Mouse (Mus musculus): ENCODE measurements around the gene Tmem220.
A peak's percentile ranks its signal among the peaks of the same experiment; 100 is the strongest.

Gene Tmem220

DNA sequence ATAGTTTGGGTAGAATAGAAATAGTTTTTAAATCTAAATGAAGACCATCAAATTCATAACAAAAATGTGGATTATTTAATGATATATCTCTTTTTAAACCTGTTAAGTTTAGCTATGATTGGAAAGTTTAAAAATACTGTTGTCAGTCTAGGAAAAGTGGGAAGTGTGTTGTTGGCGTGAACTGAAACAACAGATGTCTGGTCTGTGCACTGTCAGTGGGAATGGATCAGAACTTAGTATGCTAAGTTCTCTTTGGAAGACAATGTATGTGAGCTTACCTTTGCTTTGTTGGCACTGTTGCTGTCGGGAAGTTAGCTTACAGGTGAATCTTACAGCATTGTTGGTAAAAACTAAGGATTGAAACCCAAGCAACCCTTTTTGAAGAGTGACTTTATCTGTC is 36.4 kb downstream of the Tmem220 start:
- DNase-seq (ENCODE audit: low read depth, low spot score) = no peak

DNA sequence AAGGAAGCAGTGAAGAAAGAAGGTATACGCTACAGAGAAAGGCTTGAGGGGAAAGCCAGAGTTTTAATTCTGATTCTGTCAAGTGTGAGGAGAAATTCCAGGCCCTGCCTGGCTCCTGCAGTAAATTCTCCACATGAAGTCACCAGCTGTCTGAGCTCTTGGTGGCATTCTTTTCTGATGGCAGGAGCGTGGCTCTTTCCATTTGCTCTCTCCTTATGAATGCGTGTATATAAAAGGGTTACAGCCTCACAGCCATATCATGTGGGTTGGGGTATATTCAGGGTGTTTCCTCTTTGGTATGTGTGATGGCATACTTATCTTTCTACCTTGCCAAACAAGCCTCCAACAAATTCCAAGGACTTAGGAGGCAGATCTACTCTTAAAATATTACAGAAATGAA is 37.8 kb downstream of the Tmem220 start:
- DNase-seq (ENCODE audit: low read depth, low spot score) = no peak

DNA sequence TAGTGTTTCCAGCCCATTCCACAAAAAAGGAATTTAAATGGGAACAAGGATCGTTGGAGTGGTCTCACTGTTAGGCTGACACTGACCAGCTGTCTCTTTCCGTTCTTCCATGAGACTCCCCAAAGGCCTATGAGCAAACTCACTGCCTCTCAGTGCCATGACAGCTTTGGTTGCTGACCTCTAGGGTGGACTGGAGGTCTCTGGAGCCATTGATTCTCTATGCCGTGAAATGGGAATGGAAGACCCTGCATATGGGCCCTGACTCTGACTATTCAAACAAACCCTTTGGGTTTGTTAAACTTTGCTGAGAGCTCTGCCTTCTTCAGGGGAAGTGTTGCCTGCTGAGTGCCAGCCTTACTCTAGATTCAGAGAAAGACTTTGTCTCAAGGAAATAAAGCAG is 42.8 kb downstream of the Tmem220 start:
- no peak for DNase-seq (ENCODE audit: low read depth, low spot score)

DNA sequence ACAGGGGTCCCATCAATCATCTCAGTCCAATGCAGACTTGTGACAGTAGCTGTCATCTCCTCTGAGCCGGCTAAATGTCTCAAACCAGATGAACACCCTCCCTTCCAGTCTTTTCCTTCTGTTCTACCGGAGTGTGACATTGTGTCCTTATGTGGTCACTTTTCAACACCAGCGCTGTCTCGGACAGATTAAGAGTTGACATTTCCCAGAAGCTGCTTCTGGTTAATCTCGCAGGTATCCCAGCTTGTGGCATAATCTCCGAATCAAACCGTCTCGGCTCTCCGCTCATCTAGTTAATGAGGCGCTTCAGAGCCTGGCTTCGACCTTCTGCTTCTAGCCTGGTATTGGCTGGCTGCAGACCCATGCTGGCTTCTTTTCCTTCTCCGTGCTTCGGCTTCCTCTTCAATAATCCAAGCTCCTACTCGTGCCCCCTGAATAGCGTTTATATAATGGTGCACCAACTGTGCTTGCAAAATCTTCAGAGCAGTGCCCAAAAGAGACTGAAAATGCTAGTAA is 47.7 kb downstream of the Tmem220 start:
- no peak for DNase-seq (ENCODE audit: low read depth, low spot score)

DNA sequence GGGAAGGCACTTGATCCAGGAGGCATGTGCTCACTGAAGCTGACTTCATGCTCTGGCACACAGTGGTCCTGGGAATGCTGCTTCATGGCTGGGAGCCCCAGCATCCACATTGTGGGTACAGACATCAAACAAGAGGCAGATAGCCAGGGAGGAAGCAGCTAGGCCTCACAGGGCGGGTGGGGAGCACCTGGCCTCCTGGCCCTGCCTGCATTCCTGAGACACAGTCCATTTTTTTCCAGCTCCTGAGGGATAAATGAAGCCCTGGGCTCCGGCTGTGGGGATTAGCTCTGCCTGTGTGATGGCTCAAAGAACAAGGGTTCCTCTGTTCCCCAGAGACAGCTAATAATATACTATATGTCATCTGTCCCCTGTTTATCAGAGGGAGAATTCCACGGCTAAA is 50.1 kb downstream of the Tmem220 start:
- no peak for DNase-seq (ENCODE audit: low read depth, low spot score)

DNA sequence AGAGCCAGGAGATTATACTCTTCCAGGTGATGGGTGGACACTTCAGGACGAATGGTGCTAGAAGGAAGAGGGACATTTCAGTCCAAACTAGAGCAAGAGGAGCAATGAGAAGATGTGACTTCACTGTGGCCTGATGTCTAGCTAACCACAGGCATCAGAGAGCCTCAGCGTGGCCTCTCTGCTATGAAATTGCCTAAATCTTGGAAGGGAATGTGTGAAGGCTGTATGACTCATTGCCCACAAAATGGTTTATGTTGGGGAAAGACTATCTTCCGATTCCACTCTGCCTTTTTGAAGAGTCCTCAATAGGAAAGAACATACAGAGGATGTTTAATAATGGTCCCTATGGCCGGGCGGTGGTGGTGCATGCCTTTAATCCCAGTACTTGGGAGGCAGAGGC is 51.8 kb downstream of the Tmem220 start:
- DNase-seq (ENCODE audit: low read depth, low spot score) = no peak

DNA sequence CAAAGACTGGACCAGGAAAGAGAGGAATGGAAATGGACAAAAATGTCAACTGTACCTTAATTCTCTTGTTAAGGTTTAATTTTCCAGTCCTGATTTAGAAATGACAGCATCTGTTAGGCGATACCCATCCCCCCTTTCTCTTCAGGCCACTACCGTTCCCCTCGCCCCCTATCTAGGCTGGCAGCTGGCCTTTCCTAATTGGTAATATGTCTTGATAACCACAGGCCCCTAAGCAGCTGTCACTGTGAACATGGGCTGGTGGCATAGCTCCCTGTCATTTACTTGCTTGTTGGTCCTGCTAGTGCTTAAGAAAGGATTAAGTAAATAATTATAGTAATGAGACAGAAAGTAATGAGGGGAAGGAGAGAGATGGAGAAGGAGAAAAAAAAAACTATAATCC is 52.5 kb downstream of the Tmem220 start:
- no peak for DNase-seq (ENCODE audit: low read depth, low spot score)

DNA sequence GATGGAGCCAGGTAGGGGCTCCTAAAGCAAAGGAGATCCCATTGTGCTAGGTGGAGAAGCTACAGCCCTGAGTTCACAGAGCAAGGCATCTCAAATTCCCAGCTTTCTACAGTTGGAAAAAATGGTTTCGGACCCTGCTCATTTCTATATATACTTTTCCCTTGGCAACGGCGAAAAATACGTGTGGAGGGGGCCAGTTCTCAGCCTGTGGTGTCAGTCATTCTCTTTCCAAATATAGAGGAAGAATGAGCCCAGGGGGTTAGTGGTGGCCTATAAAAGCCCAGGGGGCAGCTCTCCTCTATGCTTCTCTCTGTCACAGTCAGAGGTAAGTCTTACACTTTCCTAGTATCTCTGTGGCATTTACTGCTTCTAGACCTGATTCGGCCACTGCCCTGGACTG is 53.0 kb downstream of the Tmem220 start, which contains the start of gene Myh3:
TSS of gene Myh3 (plus strand) at position 301 of the 400 bp plus-strand sequence.
- no peak for DNase-seq (ENCODE audit: low read depth, low spot score)

DNA sequence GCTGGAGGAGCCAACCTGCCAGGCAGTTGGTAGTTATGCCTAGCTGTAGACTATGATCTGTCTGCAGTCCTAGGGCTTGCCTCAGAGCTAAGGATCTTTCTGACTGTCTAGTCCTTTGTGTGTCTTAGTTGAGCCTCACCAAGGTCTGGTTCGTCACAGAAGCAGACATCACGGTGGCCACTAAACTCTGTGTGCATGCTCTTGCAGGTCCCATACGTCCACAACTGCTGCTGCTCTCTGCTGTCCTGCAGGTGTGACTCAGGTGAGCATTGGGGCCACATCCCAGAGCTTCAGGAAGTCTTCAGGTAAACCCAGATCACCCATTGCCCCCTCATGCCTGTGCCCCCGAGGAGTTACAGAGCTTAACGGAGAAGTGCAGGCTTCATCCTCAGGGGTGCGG is 53.9 kb downstream of the Tmem220 start:
- no peak for DNase-seq (ENCODE audit: low read depth, low spot score)

DNA sequence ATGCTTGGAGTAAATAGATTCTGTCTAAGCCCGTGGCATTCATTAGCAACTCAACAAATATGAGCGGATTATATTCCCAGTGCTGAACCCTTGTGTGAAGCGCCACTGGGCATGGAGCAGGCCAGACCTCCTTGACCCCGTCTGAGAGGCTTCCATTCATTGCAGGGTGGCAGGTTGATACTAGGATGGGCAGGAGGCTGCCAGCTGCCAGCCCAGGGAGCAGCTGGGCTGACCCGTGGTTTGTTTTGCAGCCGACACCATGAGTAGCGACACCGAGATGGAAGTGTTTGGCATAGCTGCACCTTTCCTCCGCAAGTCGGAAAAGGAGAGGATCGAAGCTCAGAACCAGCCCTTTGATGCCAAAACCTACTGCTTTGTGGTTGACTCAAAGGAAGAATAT is 54.8 kb downstream of the Tmem220 start:
- DNase-seq (ENCODE audit: low read depth, low spot score) = no peak

DNA sequence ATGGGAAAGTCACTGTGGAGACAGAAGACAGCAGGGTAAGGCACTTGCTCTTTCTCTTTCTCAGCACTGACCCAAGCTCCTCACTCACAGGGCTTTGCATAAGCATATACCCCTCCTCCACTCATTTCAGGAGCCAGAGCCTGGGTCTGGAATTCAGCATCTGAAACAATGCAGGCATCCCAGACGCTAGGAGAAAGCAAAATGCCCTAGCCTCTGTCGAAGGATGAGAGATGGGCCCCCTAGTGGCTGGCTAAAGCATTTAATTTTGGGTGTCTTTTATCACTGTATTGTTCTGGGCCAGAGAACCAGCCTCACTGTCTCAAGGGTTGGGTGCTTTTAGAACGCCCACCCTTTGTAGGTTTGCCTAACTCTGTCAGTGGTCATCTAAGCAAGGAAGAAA is 55.2 kb downstream of the Tmem220 start:
- DNase-seq (ENCODE audit: low read depth, low spot score) = peak; percentile 11

DNA sequence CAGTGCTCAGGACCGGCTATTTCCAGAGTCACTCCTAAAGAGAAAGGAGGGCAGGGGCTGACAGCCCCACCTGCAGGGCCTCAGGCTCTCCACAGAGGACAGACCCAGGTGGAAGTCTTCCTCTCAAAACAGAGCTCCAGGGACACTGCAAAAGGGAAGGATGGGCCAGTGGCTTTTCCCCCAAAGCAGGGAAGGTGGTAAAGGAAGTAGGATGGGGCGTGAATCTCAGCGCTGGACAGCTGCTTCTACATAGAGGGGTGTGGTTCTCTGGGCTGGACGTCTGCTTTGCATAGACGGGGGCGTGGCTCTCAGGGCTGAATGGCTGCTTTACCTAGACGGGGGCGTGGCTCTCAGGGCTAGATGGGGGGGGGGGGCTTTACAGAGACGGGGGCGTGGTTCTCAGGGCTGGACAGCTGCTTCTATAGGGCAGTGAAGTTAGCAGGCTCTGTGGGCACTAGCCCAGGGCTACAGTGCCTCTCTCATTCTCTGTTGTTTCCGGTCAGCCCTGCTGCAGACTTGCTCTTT is 56.2 kb downstream of the Tmem220 start:
- DNase-seq (ENCODE audit: low read depth, low spot score) = no peak

DNA sequence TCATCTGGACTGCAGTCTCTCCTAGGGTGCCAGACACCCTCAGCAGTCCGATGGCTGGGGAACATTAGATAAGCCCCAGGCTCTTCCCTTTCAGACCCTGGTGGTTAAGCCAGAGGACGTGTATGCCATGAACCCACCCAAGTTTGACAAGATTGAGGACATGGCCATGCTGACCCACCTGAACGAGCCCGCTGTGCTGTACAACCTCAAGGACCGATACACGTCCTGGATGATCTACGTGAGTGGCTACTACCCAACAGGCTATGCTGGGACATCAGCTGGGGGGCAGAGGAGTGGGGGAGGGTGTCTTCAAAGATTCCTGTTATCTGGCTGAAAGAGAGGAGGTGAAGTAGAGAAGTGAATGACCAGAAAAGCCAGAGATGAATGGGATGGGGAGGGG is 57.2 kb downstream of the Tmem220 start:
- no peak for DNase-seq (ENCODE audit: low read depth, low spot score)

DNA sequence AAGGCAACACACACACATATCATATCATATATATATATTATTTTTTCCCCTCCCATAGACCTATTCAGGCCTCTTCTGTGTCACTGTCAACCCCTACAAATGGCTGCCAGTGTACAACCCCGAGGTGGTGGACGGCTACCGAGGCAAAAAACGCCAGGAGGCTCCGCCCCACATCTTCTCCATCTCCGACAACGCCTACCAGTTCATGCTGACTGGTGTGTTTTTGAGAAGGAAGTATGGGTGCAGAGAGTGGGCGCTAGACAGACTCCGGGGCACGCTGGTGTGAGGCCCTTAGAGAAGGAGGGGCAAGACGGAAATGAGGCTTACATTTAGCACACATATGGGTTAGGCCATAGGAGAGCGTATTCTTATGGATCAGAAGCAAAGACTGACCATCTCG is 57.8 kb downstream of the Tmem220 start:
- DNase-seq (ENCODE audit: low read depth, low spot score) = no peak

DNA sequence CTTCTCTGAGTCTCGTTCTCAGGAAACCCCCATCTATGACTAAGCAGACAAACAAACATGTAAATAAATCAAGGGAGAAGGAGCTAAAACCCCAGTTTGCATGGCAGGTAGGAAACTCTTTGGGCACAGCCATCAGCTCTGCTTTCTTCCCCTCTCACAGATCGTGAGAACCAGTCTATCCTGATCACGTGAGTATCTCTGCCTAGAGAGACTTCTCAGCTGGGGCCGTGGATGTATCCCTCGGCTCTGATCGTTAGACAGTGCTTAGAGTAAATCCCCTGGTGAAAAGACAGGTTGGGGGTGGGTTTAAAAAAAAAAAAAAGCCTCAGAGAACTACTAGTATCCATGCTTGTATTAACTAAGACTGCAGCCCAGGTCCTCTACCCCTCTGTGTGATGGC is 58.3 kb downstream of the Tmem220 start:
- DNase-seq (ENCODE audit: low read depth, low spot score) = no peak

DNA sequence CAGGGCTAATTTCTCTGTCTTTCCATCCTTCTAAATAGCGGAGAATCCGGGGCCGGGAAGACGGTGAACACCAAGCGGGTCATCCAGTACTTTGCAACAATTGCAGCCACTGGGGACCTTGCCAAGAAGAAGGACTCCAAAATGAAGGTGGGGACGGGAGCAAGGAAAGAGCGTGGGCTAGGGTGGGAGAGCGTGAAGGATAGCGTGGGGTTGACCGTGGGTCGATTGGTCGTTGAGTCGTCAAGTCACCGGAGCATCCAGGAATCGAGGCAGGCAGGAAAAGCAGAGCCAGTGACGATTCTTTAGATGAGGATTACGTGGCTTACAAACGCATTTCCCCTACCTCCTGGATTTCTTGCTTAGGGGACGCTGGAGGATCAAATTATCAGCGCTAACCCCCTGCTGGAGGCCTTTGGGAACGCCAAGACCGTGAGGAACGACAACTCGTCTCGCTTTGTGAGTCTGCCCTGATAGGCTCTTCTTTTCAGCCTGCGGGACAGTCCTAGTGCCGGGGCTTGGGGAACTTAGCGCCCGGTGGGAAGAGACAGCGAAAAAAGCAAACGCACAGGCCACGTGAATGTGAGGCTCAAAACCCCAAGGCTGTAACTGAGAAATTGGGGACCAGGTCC is 58.9 kb downstream of the Tmem220 start:
- DNase-seq (ENCODE audit: low read depth, low spot score) = no peak

All from c-Kit-negative CD71-positive TER-119-positive erythroid progenitor cells, embryonic 14.5 days (primary cell).